Mouse (Mus musculus) intestine, embryonic 14.5 days (tissue): ENCODE results near the gene Cog1. TPM values are rescaled to one million over a fixed set of nuclear protein-coding genes. Genes with fewer than 3 reads are reported as not detected.

Experiments used
- ATAC-seq: fragments of 200-750 bp; cut with Nextera tagmentation; replicated peaks from 2 replicates; pipeline ENCODE4 v1.8.0; 2017; ENCODE audit warnings: low read depth, moderate number of reproducible peaks, moderate TSS enrichment, moderate library complexity; ENCODE audit not compliant: low FRiP score, low TSS enrichment
- DNase-seq: peaks from one replicate; pipeline ENCODE4 v3.0.0-alpha.2; 2018; ENCODE audit warnings: low spot score
- H3K27ac ChIP-seq: fragments of 300-500 bp; sonication (generic); 2 replicates; pipeline ENCODE4 v1.5.1; 2014; ENCODE audit warnings: low read depth, mild to moderate bottlenecking, control low read depth
- H3K27me3 ChIP-seq: fragments of 300-500 bp; sonication (generic); replicated peaks from 2 replicates; pipeline ENCODE4 v1.6.1; 2014; ENCODE audit warnings: low read length, control low read depth; ENCODE audit not compliant: control insufficient read depth, insufficient read depth
- H3K36me3 ChIP-seq: fragments of 300-500 bp; sonication (generic); 2 replicates; pipeline ENCODE4 v1.6.1; 2014; ENCODE audit warnings: low read length, control low read depth; ENCODE audit not compliant: control insufficient read depth, insufficient read depth
- H3K4me1 ChIP-seq: fragments of 300-500 bp; sonication (generic); replicated peaks from 2 replicates; pipeline ENCODE4 v1.6.1; 2014; ENCODE audit warnings: low read length, control low read depth, mixed read lengths; ENCODE audit not compliant: control insufficient read depth, insufficient read depth
- H3K4me2 ChIP-seq: fragments of 300-500 bp; sonication (generic); 2 replicates; pipeline ENCODE4 v1.6.1; 2014; ENCODE audit warnings: low read length
- H3K4me3 ChIP-seq: fragments of 300-500 bp; sonication (generic); 2 replicates; pipeline ENCODE4 v1.5.1; 2014; ENCODE audit warnings: low read depth, low read length, control low read depth, mixed read lengths
- H3K9ac ChIP-seq: fragments of 300-500 bp; sonication (generic); 2 replicates; pipeline ENCODE4 v1.6.1; 2014; ENCODE audit warnings: mild to moderate bottlenecking, low read length
- H3K9me3 ChIP-seq: fragments of 300-500 bp; sonication (generic); 2 replicates; pipeline ENCODE4 v1.6.1; 2016; ENCODE audit warnings: low read length, control low read depth; ENCODE audit not compliant: control insufficient read depth
- WGBS: fragments of 180-500 bp; shearing (Covaris S2); extraction: QIAGEN DNeasy Blood & Tissue Kit; methylation state at CpG from one replicate; pipeline ENCODE4 v1.1.7; 2014; 5-methylcytosine and 5-hydroxymethylcytosine counted together
- polyA plus RNA-seq: library from polyadenylated mRNA; unstranded; fragments of >200 nt; fragmentation: Nextera tagmentation; extraction: Ambion mirVana; gene quantifications from 2 replicates; pipeline ENCODE4 v1.2.1, GENCODE M21; 2014

Gene Cog1
- polyA plus RNA-seq, 1 experiment from 2014 or later = 25.2 TPM

DNA sequence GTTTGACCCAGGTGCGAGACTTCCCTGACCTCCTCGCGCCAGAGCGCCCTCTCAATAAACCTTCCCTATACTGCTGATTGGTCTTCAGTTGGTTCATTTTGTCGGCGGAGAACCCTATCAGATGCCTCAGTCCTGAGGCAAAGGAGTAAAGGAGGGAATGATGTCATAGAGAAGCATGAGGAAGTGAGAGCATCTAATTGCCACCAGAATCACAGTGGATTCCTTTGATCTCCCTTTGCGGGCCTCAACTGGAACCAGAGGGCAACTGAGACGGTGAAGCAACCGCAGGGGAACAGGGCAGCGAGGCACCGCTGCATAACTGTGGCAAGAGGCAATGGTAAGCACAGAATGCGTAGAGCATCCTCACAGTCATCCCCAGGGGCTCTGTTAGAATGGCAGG is 10.3 kb upstream of the Cog1 start:
- Histone ChIP-seq H3K4me1 (no peaks in the 10 kb centered on the region), H3K9ac (no peak overlapping the region), H3K36me3 (no peaks in the 10 kb centered on the region), H3K4me3 (no peak overlapping the region), H3K4me2 (no peak overlapping the region), H3K9me3 (no peaks in the 10 kb centered on the region), H3K27me3 (no peaks in the 10 kb centered on the region), H3K27ac (no peak overlapping the region)
- ATAC-seq (no peak), DNase-seq (no peak)
- WGBS = 91% methylated on average over 12 of the region's 12 CpGs

DNA sequence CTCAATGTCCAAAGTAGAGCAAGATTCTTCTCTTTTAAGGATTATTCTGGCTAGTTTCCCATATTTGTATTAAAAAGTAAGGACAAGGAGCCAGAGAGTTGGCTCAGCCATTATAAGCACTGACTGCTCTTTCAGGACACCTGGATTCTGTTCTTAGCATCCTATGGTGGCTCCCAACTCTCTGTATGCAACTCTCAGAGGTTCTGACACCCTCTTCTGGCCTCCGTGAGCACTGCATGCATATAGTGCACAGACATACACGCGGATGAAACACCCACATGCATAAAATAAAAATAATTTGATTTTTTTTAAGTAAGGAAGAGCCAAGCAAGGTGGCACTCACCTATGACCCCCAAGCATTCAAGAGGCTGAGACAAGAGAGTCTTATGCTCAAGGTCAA is 3.8 kb upstream of the Cog1 start:
- Histone ChIP-seq H3K4me1 (peaks cover 10% of the 10 kb centered on the region), H3K4me3 (no peak overlapping the region), H3K9ac (no peak overlapping the region), H3K9me3 (no peaks in the 10 kb centered on the region), H3K27me3 (no peaks in the 10 kb centered on the region), H3K4me2 (no peak overlapping the region), H3K36me3 (no peaks in the 10 kb centered on the region), H3K27ac (no peak overlapping the region)
- 91% methylated on average over 3 of the region's 3 CpGs for WGBS
- no peak for ATAC-seq
- DNase-seq = no peak

DNA sequence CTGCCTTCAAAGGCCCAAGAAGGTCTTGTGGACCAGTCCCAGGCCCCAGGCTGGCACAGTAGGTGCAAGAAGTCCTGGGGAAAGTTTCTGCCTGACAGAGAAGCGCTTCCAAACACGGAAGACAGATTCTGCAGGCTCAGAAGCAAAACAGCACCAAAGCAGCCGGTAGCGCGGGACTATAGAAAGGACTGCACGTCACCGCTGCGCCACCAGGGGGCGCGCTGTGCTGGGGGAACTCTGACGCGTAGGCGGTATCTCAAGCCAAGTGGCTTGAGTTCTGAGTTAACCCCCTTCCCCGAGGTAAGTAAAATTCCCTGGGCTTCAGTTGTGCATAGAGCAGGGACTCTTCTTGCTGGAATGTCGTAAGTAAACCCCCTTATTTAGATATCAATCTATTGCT is 817 bp upstream of the Cog1 start:
- 3% methylated on average over 15 of the region's 15 CpGs for WGBS
- Histone ChIP-seq H3K27ac (no peak overlapping the region), H3K4me3 (no peak overlapping the region), H3K27me3 (no peaks in the 10 kb centered on the region), H3K36me3 (peaks cover 12% of the 10 kb centered on the region), H3K9ac (0 out of 2 replicates have a peak overlapping the region, but pooled peaks have one; percentile 7), H3K9me3 (no peaks in the 10 kb centered on the region), H3K4me1 (peaks cover 19% of the 10 kb centered on the region), H3K4me2 (peak overlapping the region; percentile 84; the same call in 1 of the 2 replicates)
- DNase-seq (peak; percentile 92), ATAC-seq (no peak)

DNA sequence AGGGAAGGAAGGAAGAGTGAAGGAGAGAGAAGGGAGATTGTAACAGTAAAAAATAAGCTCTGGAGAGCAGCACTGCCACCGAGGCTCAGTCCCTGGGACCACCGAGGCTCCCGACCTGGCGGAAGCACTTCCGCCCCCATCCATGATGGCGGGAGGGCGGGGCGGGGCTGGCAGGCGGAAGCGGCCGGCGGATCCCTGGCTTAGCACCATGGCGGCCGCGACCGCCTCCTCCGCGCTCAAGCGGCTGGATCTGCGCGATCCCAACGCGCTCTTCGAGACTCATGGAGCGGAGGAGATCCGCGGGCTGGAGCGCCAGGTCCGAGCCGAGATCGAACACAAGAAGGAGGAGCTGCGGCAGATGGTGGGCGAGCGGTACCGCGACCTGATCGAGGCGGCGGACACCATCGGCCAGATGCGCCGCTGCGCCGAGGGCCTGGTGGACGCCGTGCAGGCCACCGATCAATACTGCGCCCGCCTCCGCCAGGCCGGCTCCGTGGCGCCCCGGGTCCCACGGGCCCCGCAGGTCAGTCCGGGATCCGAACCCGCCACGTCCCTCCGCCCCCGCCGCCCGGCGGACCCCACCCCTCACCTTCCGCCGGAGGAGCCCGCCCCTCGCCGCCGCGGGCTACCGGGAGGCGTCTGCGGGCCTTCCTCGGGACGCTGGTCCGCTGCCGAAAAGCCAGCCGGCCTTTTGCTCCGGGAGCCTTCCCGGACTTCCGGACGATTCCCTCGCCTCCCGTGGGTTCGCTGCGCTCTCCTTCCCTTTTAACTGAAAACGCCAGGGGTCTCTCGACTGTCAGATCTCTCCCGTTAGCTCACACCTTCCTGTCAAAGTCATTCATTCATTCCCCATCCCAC is 613 bp downstream of the Cog1 start, which contains the start of gene Slc39a11:
Slc39a11 (minus strand) TSS at position 727 of the 858 bp plus-strand sequence.
- H3K9ac ChIP-seq = peak within 1 kb of the TSS; percentile 93
- peak within 1 kb of the TSS; percentile 82 for H3K27ac ChIP-seq
- H3K4me3 ChIP-seq = peak within 1 kb of the TSS; percentile 95
- under 1% methylated on average over 67 of the region's 91 CpGs for WGBS
- no peaks in the 10 kb centered on the region for H3K27me3 ChIP-seq
- peak; percentile 80 for ATAC-seq
- peak; percentile 91 for DNase-seq
- H3K9me3 ChIP-seq = no peaks in the 10 kb centered on the region
- peak within 1 kb of the TSS; percentile 84 for H3K4me2 ChIP-seq
- peaks cover 26% of the 10 kb centered on the region for H3K36me3 ChIP-seq
- H3K4me1 ChIP-seq = peaks cover 19% of the 10 kb centered on the region

DNA sequence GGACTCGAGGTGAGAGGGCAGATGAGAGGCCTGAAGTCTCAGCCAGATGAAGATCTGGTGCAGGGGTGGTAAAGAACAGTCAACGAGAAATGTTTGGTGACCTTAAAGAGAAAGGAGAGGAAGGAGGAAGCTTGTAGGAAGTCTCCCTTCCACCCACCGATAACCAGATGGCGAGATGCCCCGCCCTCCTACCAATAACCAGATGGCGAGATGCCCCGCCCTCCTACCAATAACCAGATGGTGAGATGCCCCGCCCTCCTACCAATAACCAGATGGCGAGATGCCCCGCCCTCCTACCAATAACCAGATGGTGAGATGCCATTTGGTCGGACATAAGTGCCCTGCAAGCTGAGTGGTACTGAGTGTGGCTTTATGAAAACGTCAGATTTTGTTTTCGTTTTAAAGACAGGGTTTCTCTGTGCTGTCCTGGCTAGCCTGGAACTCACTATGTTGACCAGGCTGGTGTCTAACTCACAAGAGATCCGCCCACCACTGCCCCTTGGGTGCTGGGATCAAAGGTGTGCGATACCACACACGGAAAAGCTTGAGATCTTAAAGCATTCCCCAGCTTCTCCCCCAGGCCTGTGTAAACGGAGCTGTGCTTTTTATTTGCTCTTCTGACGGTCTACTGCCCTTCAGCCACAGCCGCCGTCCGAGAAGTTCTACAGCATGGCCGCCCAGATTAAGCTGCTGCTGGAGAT is 2.4 kb downstream of the Cog1 start:
- ATAC-seq = no peak

DNA sequence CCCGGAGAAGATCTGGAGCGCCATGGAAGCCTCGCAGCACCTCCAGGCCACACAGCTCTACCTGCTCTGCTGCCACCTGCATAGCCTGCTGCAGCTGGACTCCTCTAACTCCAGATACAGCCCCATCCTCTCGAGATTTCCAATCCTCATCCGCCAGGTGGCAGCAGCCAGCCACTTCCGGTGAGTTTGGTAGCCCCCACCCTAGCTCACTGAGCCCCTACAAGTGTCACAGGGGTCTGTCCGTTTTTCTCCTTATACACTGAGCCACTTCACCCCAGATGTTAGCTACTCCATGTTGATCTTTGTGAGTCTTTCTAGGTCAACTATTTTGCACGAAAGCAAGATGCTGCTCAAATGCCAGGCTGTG is 2.9 kb downstream of the Cog1 start:
- Histone ChIP-seq H3K27me3 (no peaks in the 10 kb centered on the region), H3K4me1 (peaks cover 19% of the 10 kb centered on the region), H3K9ac (no peak overlapping the region), H3K9me3 (no peaks in the 10 kb centered on the region), H3K4me3 (no peak overlapping the region), H3K27ac (no peak overlapping the region), H3K36me3 (peaks cover 49% of the 10 kb centered on the region), H3K4me2 (no peak overlapping the region)
- 45% methylated on average over 8 of the region's 8 CpGs for WGBS
- DNase-seq = peak; percentile 71
- ATAC-seq = 0 out of 2 replicates have a peak, but pooled peaks have one; percentile 9

More for the DNA sequence above, 2.4 kb downstream of the Cog1 start:
- no peaks in the 10 kb centered on the region for H3K27me3 ChIP-seq
- peaks cover 19% of the 10 kb centered on the region for H3K4me1 ChIP-seq
- peaks cover 44% of the 10 kb centered on the region for H3K36me3 ChIP-seq
- 63% methylated on average over 22 of the region's 22 CpGs for WGBS
- H3K27ac ChIP-seq = no peak overlapping the region
- no peak for DNase-seq
- no peak overlapping the region for H3K9ac ChIP-seq
- no peak overlapping the region for H3K4me3 ChIP-seq
- H3K9me3 ChIP-seq = no peaks in the 10 kb centered on the region
- H3K4me2 ChIP-seq = no peak overlapping the region

DNA sequence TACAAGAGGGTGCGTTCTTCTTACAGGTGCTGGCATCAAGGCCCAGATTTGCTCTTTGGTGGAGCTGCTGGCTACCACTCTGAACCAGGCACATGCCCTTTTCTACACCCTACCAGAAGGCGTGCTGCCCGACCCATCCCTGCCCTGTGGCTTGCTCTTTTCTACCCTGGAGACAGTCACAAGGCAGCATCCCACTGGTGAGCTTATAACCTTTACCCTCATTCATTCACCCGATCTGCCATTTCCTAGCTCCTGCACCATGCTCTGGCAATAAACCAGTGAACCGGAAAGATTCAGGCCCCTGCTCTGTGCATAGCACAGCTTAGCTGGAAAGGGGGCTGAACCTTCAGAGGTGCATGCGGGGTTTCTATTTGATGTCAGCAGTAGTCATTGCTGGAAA is 3.5 kb downstream of the Cog1 start:
- peaks cover 56% of the 10 kb centered on the region for H3K36me3 ChIP-seq
- no peak overlapping the region for H3K4me2 ChIP-seq
- H3K27ac ChIP-seq = no peak overlapping the region
- WGBS = 90% methylated on average over 6 of the region's 6 CpGs
- H3K9me3 ChIP-seq = no peaks in the 10 kb centered on the region
- DNase-seq (no peak), ATAC-seq (no peak)
- H3K9ac ChIP-seq = no peak overlapping the region
- no peak overlapping the region for H3K4me3 ChIP-seq
- H3K4me1 ChIP-seq = peaks cover 19% of the 10 kb centered on the region
- no peaks in the 10 kb centered on the region for H3K27me3 ChIP-seq

DNA sequence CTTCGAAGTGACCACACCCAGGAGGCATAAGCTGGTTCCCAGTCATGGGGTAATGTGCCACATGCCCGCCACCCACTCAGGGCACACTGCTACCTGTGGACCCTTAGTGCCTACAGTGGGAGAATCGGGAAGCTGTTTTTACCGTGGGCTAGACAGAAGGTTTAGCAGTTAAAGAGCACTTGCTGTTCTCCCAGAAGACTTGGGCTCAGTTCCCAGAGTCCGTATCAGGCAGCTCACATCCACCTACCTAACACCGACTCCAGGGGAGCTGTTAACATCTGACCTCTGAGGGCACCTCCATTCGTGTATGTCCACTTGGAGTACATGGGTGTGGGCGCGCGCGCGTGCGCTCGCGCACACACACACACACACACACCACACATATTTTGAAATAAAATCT is 5.1 kb downstream of the Cog1 start:
- H3K36me3 ChIP-seq = peaks cover 72% of the 10 kb centered on the region

More for the DNA sequence above, 5.1 kb downstream of the Cog1 start:
- Histone ChIP-seq H3K27ac (no peak overlapping the region), H3K9me3 (no peaks in the 10 kb centered on the region), H3K4me3 (no peak overlapping the region), H3K4me2 (no peak overlapping the region), H3K4me1 (peaks cover 11% of the 10 kb centered on the region), H3K9ac (no peak overlapping the region), H3K27me3 (no peaks in the 10 kb centered on the region)
- DNase-seq (no peak), ATAC-seq (no peak)
- WGBS = 89% methylated on average over 15 of the region's 15 CpGs
